Mouse (Mus musculus) cerebellum, postnatal 4 days (tissue): ENCODE data around the gene Slc35b1.

Source experiments
- DNase-seq, 2 experiments: peaks; one replicate each; pipeline ENCODE4 v3.0.0; 2022; ENCODE audit warnings: low spot score in 2 of 2, mixed read lengths in 1 of 2

Gene Slc35b1

DNA sequence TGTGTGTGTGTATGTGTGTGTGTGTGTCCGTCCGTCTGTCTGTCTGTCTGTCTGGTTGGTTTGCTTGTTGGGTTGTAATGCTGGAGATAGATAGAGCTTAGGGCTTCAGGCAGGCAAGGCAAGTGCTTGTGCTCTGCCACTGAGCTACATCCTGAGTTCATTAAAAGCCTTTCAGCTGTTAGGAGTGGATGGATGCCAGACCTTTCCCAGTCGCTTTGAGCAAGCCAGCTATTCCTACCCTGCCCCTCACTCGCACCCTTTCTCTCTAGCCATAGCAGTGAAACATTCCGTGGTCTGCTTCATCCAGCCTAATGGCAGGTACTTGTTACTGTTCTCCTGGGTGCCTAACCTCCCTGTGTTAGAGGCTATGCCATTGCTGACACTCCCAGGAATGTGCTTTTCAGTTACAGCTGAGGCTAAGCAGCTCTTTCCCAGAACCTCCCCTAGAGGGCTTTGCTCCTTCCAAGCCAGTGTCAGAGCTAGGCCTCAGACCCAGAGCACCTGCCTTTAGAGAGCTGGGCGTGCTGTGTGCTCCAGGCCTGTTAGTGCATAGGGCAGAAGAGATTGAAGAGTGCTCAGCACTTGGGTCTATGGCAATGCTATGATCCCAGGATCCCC is 18.1 kb upstream of the Slc35b1 start:
- no peak for DNase-seq

DNA sequence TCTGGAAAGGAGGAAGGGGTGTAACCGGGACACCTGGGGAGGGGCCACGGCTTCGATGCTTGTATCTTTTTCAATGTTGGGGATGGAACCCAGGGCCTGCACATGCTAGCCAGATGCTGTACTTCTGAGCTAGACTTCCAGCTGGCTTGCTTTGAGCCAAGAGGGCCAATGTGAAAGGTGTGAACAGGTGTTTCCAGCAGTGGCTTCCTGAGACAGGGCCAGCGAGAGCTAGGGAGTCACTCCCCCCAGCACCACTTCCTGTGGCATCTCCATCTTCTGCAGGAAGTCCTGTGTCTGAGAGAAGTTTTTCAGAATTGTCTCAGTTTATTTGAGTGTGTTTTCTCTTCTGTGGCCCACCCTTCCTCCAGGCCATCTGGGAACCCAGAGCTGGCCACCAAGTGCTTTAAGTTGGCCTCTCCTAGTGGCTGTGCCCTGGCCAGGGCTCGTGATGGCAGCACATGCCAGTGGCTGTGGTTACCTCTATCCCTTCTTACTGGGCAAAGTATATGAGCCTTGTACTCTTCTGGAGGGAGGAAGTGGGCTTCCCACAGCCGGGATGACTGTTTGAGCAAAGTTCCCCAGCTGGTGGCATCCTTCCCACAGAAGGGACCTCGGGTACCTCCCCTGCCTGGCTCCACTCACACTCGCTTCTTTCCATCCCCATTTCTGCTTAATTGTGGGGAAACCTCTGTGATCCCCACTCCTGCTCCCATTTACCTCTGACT is 17.3 kb upstream of the Slc35b1 start:
- no peak for DNase-seq

DNA sequence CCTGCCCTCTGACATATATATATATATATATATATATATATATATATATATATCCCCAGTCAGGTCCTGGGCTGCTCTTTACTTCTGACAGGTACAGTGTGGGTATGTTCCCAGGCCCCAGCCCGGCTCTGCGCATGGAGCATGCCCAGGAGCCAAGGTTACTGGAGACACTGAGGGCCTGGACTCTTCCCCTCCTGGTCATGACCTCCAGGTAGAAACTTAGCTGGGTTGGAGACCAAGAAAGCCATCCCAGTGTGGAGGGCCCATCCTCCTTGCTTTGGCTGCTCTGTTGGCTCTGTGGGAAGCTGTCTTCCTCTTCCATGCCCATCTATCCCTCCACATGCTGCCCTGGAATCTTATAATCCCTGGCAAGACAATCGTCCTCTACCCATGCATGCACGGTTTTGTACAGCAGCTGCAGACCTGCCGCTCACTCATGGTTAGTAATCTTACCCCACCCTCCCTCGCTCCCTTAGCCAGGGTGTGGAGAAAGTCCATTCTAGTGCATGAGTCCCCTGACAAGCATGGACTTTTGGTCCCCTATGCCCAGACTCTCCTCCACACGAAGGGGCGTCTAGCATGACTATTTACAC is 16.2 kb upstream of the Slc35b1 start:
- DNase-seq: no peak

DNA sequence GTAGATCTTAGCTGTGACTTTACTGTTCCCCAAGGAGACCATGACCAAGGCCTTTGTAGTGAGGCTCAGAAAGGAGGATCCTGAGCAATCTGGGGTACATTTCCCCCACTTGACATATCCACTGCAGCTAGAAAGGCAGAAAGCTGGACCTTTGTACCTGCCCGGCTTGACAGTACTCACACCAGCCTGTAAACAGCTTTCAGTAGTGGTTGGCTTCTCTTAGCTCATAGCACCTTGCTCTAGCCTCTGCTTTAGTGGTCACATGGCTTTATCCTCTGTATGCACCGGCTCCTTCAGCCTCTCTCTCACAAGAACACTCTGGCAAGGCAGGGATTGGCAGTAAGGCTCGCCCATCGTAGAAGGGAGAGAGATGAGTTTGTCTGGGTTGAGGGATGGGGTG is 15.6 kb upstream of the Slc35b1 start:
- no peak for DNase-seq

DNA sequence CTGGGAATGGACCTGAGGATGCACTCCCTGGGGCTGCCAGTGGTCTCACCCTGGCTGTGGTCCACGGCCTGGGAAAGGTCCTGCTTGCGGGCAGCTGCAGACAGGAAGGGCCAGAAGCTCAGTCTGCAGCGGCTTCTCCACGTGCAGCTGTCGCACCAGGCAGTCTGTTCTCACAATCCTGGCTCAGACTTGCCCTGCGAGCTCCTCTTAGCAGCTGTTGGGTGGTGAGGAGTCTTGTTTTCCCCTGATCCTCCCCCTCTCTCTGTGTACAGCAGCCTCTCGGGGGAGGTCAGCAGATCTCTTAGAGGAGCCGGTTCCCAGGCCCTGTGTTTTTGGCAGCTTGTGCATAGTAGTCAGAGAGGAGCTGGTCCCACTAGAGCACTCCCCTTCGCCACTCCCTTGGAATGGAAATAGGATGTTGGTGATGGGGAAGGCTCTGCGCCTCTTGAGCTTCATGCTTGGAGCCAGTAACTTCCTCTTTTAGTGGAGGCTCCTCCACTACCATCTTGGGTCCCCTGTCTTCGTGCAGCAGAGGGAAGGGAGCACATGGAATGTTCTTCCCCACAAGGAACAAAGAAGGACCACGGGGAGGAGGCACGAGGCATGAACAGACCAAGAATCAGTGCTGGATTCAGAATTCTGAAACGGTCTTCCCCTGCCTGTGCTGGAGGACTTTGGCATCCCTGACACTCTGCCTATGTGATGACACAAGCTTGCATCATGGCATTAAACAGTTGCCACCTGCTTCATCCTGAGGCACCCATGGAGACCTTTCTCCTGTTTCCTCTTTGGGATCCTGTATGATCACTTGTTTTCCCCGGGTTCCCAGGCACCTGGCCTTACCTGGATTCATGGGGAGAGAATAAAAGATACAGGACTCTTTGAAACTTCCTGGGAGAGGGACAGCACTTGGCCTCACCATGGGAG is 14.3 kb upstream of the Slc35b1 start:
- DNase-seq: peak in 1 of 2 experiments; percentile 45

DNA sequence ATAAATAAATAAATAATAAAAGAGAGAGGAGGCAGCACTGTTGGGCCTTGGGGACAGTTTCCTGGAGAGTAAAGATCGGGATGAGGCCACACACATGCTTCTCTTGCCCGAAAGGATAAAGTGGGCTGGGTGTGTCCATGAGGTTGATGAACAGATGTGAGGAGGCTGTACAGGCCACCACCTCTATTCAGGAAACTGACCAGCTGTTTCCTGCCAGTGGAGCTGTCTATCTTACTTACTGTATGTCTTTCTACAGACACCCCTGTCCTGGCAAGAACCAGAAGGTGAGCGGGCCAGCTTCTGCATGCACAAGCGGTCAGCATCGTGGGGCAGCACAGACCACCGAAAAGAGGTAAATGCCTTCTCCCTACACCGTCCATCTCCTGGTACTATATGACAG is 13.3 kb upstream of the Slc35b1 start:
- DNase-seq: no peak

DNA sequence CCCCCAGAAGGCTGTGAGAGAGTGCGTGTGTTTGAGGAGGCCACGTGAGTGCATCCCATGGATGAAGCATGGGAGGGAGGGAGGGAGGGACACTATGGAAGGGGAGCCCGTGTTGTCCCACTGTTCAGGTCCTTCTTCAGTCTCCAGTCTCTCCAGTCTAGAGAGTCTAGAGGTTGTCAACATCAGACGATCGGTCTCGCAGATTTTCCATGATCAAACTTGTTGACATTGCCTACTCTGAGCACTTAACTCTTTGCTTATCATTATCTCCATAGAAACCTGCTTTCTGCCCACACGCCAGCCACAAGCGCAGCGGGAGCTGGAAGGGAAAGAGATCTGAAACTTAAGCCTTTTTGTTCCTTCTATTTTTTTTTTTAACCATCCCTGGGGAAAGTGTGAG is 5.6 kb upstream of the Slc35b1 start:
- no peak for DNase-seq

DNA sequence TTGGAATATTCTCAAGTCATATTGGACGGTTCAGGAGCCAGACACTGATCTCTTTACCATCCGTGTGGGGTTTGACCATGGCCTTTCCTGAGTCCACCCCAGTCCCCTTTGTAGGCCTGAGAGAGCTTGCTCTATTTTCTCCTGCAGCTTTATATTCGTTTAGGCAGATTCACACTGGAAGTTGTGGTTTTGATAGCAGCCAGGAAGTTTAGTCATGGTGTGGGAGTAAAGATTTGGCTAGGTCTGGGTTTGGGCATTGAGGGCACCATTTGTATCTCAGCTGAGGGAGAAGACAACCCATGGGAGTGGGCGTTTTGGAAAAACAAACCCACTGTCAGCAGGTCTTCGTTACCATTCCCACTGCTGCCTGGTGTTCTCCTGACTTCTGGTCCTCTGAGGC is 4.9 kb upstream of the Slc35b1 start:
- no peak for DNase-seq

DNA sequence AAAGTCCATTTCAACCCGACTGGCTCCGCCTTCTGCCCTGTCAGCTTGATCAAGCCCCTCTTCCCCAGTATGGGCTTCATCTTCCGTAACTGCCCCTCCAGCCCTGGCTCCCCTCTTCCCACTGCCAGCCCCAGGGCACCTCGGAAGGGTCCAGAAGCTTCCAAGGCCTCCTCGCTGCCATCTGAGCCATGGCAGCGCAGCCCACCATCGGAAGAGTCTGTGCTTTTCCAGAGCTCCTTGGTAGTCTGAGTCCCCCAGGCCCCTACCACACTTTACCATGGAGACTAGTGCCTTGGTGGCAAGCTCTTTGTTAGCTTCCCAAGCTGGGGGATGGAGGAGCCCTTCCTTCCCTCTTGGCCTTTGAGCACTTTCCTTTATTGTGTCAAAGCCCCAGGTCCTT is 3.8 kb upstream of the Slc35b1 start:
- no peak for DNase-seq

DNA sequence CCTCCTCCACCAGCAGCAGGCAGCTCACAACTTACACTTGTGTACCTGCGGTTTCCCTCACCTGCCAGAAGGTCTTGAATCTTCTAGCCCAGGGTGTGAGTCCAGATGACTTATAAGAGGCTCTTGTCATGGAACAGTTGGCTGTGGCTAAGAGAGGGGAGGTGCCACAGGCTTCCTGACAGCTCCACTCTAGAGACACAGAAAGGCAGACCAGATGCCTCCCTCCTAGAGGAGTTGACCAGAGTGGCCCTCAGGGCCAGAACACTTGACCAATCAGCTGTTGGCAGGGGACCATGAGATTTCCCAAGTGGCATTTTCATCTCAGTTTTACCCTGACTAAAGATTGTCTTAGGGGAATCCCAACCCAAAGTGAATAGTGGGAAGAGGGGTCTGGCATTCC is 3.3 kb upstream of the Slc35b1 start:
- DNase-seq: no peak

DNA sequence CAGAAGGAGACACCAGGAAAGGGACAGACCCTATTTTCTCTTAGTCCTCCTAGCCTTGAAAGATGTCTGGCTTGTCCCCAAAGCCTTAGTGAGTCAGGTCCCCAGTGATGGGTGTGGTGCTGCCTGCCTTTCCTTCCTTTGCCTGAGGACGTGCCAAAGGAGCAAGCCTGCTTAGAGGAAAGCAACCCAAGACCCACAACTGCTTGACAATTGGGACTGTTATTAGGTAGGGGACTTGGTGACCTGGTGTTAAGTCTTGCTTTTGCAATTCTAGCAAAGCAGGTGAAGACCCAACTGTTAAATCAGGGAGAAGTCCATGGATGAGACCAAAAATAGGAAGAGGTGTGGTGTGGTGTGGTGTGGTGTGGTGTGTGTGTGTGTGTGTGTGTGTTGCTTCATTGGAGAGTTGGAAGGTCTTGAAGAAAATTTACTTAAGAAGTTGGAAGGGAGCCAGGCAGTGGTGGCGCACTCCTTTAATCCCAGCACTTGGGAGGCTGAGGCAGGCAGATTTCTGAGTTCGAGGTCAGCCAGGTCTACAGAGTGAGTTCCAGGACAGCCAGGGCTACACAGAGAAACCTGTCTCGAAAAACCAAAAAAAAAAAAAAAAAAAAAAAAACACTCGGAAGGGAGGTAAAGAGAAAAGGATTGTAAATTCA is 1.0 kb upstream of the Slc35b1 start:
- no peak for DNase-seq

DNA sequence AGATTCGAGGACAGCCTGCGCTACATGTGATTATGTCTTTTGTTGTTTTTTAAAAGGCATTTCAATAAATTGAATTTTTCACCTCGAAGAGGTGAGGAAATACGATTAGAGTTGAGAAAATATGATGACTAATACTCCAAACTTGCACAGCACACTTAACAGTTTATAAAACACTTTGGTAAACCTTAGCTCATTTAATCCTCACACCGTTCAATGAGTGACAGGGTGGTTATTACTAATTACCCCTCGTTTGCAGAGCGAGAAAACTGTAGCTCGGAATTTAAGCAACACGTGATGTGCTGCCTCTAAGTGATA is 531 bp upstream of the Slc35b1 start:
- DNase-seq: no peak

DNA sequence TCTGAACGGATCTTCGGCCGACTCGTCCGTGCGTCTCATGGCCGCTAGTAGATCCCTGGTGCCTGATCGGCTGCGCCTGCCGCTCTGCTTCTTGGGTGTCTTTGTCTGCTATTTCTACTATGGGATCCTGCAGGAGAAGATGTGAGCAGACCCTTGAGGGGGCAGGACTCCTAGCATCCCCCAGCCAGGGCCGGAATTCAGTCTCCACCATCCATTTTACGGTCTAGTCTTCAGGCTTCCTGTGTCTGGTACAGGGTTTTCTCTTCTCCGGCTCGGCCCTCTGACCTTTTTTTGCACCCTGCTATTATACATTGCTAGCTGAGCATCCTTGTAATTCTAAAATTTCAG is 455 bp downstream of the Slc35b1 start:
- DNase-seq: no peak

DNA sequence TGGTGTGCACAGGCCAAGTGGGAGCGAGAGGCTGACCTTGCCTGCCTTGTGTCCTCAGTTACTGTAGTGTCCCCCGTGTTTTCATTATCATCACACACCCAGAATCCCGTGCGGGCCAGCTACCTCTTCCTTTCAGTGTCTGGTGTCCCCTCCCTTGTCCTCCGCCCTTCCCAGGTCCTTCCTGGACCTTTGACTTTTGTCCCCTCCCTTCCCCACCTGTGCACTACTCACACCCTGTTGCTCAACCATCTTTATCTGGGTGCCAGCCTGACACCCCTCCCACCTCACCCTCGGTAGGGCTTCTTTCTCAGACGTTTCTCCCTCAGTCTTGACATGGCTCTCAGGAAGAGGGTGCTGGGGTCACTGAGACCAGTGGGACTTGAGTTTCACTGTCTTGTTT is 2.9 kb downstream of the Slc35b1 start:
- no peak for DNase-seq

DNA sequence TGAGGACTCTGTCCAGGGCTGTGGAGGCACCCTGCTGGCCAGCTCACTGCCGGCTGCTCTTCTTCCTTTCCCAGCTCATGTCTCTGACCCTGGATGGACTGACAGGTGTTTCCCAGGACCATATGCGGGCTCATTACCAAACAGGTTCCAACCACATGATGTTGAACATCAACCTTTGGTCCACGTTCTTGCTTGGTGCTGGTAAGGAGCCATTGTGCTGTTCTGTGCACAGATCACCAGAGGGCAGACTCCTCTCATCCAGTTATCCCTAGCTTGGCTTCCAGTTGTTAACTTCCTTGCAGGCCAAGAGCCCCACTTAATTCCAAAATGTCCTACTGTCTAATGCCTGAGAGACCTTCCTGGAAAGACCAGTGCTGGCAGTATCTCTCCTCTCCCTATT is 4.5 kb downstream of the Slc35b1 start:
- no peak for DNase-seq

DNA sequence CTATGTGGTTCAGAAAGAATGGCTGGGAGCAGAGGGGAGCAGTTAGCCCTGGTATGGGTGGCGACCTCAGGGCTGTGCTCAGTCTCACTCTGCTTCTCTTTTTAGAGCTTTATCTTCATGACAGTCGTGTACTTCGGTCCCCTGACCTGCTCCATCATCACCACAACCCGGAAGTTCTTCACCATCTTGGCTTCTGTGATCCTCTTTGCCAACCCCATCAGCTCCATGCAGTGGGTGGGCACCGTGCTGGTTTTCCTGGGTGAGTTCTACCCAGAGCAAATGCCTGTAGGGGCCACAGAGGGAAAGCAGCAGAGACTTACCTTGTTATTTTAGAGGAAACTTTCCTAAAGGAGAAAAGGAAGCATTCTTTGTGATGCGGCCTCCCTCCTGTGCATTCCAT is 5.9 kb downstream of the Slc35b1 start:
- DNase-seq: no peak

DNA sequence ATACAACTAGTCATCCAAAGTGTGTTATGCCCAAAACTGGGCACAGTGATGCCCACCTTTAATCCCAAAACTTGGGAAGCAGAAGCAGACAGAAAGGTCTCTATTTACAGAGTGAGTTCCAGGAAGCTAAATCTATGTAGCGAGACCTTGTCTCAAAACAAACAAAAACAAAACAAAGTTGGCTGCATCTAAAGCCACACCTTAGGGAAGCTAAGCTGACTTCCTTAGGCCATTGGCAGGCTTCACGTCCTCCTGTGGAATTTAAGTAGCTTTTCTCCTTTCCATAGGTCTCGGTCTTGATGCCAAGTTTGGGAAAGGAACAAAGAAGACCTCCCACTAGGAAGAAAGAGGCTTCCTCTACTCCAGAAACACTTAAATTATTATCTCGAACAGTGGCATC is 6.7 kb downstream of the Slc35b1 start:
- no peak for DNase-seq

DNA sequence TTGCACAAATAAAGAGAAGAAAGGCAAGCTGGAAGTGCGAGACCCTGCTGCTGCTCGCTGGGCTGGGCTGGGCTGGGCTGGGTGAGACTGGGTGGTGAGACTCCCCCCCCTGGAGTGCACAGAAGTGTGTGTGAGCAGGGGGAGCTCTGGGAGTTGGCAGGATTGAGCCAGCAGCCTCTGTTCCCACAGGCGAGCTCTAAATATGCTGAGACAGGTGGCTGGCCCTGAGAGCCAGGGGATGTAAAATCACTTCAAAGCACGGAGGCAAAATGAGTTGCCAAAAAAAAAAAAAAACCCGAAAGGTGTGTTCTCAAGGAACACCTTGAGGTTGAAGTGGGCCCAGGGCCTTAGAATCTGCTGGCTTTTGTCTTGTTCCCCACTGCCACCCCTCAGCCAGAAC is 7.3 kb downstream of the Slc35b1 start:
- no peak for DNase-seq

DNA sequence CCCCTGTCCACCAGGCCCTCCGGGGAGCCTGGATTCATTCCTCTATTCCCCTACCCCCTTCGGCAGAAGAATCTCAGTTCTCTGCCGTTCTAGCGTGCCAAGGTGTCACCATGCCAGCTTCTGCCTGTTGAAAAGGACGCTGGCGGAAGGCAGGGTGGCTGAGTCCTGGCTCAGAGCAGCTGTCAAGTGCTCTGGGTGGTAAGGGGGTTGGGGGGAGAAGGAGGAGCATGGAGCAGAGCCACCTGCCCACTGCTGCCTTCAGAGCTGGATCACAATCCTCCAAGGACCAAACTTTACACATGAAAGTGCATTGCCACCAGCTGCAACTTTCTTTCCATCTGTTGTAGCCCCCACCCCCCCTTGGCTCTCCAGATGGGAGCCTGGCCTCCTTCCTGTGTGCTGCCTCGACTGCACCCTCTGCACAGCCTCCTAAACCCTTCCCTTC is 7.8 kb downstream of the Slc35b1 start:
- peak; percentile 44 to 80 for DNase-seq

DNA sequence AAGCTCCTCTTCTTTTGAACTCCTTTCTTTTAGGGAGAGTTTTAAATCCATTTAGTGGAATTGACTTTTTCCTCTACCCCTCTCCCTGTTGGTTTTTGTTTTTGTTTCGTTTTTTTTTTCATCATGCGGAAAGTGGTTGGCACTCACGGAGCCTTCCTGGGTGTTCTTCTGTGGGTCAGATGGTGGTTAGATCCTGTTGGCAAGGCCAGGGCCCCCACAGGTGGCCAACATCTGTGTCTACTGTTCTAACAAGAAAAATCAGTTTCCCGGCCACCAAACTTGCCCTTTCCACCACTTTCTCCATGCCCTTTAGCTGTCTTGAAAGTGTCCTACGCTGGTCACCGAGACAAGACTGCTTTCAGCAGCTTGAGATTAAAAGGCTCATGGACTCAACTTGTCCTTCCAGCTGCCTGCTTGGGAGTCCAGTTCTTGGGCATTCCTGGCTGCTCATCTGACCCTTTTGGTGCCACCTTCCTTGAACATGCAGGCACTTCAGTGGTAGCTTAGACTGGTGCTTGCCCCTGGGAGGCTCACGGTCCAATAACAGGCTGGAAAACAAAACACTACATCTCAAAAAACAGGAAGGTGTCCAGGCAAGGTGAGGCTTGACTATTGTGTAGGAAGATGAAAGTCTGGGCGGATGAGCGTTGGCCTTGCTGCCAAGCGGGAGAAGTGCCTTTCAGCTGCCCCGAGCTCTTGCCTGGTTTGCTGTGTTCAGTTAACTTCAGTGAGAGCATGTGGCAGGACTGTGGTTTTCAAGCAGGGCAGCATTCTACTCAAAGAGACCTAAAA is 8.4 kb downstream of the Slc35b1 start:
- DNase-seq: peak in 1 of 2 experiments; percentile 39

DNA sequence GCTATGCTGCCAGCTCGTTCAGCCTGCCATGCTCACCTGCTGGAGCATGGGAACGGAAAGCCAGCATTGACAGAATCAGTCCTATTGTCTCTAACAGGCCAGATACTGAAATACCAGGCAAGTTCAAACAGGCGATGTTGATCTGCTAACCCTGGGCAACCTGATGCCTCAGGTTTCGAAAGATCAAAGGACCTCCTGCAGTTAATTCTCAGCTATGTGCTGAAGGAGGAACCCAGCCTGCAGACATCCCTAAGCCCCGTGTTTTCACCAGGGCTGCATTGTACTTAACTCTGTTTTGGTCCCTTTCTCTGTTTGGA is 9.0 kb downstream of the Slc35b1 start:
- no peak for DNase-seq
